Mouse (Mus musculus) gonadal fat pad, adult 2 months (tissue): ENCODE results near the gene BC030867. TPM values are rescaled to one million over a fixed set of nuclear protein-coding genes. Genes with fewer than 3 reads are reported as not detected.

ENCODE experiments used
- DNase-seq: peaks from one replicate; pipeline ENCODE4 v3.0.0-alpha.2; 2012; ENCODE audit warnings: low read depth
- polyA plus RNA-seq: library from polyadenylated mRNA; depleted of rRNA; stranded (reverse); fragments of >200 nt; gene quantifications from 2 replicates; pipeline ENCODE4 v1.2.3, GENCODE M21; 2012

BC030867 gene
- polyA plus RNA-seq, 1 experiment = 1.1 TPM

DNA sequence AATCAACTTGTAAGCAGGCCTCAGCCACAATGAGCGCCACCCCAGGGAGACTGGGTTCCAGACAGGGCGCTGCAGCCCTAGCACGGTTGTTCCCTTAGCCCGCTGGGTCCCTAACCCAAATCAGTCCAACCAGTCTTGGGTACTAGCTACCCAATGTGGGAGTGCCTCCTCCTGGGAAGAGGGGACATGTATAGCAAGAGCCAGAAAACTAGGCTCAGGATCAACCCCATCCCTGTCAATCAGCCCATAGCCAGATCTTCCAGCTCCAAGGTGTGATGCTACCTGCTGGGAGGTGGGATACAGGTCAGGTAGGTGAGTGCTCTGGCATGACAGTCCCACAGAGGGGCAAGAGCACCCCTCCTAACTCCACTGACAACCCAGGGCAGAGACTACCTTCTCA is 41.5 kb downstream of the BC030867 start:
- no peak for DNase-seq

GRCm38 (mm10) chr11:102291051-102291535 is 42.4 kb downstream of the BC030867 start:
- no peak for DNase-seq

GRCm38 (mm10) chr11:102293971-102294370 is 45.3 kb downstream of the BC030867 start:
- DNase-seq = no peak

- DNase-seq = no peak
These were observed 45.7 kb downstream of the BC030867 start for GRCm38 (mm10) chr11:102294416-102294815.

GRCm38 (mm10) chr11:102294887-102295597 is 46.4 kb downstream of the BC030867 start:
- DNase-seq = no peak

DNA sequence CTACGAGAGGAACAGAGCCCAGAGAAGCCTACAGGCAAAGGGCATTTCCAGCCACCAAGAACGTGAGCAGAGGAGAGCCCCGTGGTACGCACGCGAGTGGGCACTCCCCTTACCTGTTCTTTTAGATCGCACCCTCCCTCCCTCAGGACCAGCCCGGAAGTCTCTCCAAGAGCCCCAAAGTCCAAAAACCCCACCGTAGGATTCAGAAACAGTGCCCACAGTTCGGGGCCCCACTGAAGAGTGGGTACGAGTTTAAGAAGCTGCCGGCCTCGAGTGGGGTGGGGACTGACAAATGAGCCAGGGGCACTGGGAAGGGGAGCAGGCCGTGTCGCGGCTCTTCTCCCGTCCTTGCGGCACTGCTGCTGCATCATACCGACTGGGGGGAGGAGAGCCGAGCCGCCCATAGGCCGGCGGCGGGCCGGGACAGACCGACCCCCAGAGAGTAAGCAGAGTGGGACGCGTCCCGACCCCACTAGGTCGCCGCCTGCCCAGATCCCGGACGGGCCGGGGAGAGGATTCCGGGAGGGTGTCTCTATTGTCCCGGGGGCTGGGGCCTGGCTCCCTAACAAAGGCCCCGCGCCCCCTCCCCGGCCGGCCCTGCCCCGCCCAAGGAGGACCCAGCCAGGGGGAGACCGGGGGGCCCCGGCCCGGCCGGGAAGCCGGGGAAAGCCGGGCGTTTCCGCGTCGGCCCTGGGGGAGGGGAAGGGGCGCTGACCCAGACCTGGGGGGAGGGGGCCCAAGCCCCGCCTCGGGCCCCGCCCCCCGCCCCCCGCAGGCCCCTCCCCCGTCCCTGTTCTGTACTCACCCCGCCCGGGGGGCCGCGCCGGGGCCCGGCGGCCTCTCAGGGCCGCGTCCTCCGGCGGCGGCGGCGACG is 47.2 kb downstream of the BC030867 start:
- DNase-seq = no peak

DNA sequence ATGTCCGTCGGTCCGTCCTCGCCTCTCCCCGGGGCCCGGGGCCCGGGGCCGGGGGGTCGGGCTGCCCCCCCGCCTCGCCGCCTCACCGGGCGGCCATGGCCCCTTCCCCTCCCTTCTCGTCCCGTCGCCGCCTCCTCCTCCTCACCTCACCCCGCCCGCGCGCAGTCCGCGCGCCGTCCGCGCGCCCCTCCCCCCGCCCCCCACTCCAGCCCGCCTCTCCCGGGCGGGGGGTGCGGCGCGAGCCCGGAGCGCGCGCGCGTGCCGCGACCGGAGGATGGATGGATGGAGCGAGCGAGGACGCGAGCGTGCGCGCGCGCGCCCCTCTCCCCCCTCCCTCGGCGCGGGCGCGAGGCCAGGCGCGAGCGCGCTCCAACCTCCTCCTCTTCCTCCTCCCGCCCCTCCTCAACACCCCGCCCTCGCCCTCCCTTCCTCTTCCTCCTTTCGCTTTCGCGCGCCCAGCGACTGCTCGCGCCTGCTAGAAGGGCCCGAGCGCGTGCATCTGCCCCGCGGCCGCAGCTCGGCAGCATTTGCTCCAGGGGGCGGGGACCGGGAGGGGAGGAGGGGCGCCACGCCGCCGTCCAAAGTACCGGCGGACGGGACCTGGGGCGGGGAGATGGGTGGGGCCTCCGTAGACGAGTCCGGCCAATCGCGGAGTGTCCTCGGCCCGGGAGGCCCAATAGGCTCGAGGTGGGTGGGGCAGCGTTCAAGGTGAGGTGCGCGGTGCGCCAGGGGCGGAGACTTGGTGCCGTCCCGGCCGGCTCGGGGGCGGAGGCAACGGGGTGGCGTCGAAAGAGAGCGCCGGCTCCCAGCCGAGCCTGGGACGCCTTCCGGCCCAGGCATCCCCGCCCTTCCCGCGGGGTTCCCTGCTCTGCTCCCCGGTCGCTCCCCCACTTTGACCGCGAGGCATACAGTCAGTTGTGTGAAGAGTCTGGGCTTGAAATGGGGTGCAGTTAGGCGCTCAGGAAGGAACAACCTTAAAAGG is 48.1 kb downstream of the BC030867 start, which contains the start of gene Atxn7l3:
TSS of gene Atxn7l3 (minus strand) at position 141 of the 982 bp plus-strand sequence.
- DNase-seq = no peak

- DNase-seq = no peak
These were observed 49.2 kb downstream of the BC030867 start for GRCm38 (mm10) chr11:102297577-102298556.

- DNase-seq = no peak
These were observed 51.2 kb downstream of the BC030867 start for GRCm38 (mm10) chr11:102299839-102300238.

GRCm38 (mm10) chr11:102304141-102304540 is 55.5 kb downstream of the BC030867 start:
- DNase-seq = no peak

- DNase-seq = no peak
These were observed 56.7 kb downstream of the BC030867 start for GRCm38 (mm10) chr11:102305359-102305758.

- no peak for DNase-seq
These were observed 59.4 kb downstream of the BC030867 start for GRCm38 (mm10) chr11:102308104-102308503.

- DNase-seq = no peak
These were observed 60.3 kb downstream of the BC030867 start for GRCm38 (mm10) chr11:102308979-102309378.

- no peak for DNase-seq
These were observed 61.3 kb downstream of the BC030867 start for GRCm38 (mm10) chr11:102309821-102310617.

- no peak for DNase-seq
These were observed 62.4 kb downstream of the BC030867 start for GRCm38 (mm10) chr11:102310768-102311695.

GRCm38 (mm10) chr11:102311966-102312365 is 63.3 kb downstream of the BC030867 start:
- no peak for DNase-seq

DNA sequence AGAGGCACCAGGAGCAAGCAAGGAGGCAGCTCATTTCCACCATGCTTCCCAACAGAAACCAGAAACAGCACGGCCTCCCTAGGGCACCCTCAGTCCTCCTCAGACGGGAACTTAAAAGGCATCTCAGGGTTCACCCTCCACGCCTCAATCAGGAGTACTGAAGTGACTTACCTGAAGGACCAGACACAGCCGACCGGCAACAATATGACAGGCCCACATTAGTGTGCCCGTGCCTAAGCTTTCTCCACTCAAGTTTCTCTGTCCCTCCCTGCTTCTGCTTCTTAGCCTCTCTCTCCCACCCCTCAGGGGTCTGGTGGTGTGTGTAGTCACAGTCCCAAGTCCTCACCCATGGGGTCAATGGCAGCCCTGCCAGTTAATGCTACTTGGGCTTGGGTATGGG is 63.9 kb downstream of the BC030867 start:
- DNase-seq = no peak

DNA sequence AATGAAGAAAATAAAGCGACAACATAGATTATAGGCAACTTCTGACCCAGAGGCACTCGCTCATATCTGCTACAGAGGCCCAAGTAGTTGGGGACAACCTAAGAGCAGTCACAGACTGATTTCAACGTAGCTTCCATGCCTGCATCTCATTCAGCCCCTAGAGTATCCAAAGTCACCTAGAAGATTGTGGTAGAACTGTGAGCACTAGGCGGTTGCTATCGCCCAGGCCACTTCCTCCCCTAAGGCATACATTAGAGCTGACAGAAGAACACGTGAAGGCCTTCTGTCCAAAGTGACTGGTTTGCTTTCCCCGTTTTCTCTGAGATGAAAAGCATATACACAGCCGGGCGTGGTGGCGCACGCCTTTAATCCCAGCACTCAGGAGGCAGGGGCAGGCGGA is 65.6 kb downstream of the BC030867 start:
- DNase-seq = no peak
